Mouse (Mus musculus): ENCODE data around the gene Ksr2. TPM values are rescaled to one million over a fixed set of nuclear protein-coding genes. Genes with fewer than 3 reads are reported as not detected.

Ksr2 gene
- polyA plus RNA-seq, 1 experiment from 2014 or later = 0.11 TPM

DNA sequence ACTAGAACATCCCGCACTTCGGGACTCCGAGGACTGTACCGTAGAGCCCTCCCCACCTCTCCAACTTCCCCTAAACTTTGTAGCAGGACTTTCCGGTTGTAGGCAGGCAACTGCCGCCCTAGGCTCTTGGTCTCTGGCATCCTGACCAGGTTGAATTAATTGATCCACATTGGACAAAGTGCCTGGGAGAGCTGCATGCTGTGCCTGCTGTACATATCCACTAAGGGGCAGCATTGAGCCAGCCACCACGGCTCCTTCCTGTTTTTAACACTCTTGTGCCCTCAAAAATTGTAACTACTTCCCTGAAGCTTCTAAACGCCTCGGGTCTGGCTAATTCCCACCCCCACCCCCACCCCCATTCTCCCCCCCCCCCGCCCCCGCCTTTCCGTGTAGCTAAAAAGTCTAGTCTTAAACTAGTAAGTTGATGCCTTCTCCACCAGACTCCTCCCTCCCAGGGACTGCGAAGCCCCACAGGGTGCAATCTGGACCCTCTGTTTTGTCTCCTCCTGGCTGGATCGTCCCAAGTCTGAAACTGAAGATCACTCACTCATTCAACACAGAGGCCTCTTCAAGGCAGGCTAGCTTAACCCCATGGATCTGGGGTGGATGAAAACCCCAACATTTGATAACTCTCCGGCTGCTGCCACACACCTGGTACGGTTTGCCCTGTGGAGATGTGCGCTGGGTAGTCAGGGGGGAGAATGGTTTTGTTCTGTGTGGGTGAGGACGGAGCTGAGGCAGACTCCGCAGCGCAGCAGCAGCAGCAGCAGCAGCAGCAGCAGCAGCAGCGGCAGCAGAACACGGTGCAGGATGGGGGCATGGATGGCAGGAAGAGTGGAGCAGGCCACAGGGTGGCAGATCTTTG, 95.9 kb downstream of the Ksr2 start:
- H3K4me3 ChIP-seq (ENCODE audit: low read depth, low read length) = no peak overlapping the region

DNA sequence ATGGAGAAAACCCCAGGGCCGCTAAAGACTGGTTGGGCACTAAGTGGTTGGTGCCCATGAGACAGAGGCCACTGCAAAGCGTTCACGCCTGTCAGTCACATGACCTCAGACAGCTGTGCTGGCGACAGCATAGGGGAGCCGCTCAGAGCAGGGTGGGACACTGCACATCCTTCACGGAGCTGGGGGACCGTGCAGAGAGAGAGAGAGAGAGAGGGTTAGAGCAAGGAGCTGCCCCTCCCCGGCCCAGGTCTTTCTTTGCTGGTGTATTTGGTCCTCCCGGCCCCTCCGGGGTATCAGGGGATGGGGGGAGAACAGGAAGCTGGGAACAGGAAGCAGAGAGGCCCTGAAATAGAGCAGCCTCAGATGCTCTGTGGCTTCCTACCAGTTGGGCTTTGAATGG, 97.1 kb downstream of the Ksr2 start:
- no peaks in the 10 kb centered on the region for H3K27me3 ChIP-seq (ENCODE audit: control insufficient read depth, insufficient read depth, low read length)
- H3K36me3 ChIP-seq (ENCODE audit: control insufficient read depth, insufficient read depth, low read length) = no peaks in the 10 kb centered on the region
- H3K4me3 ChIP-seq (ENCODE audit: low read depth, low read length) = no peak overlapping the region
- H3K27ac ChIP-seq (replicated peaks; ENCODE audit: low read depth, low read length) = no peak overlapping the region
- H3K9ac ChIP-seq (ENCODE audit: low read length) = no peak overlapping the region
- ATAC-seq (ENCODE audit: insufficient number of reproducible peaks, low FRiP score, low TSS enrichment, low read depth) (no peak), DNase-seq (ENCODE audit: low spot score) (no peak)
- WGBS = 89% methylated on average over 10 of the region's 10 CpGs
- no peak overlapping the region for H3K4me2 ChIP-seq (ENCODE audit: low read depth, severe bottlenecking)
- no peaks in the 10 kb centered on the region for H3K9me3 ChIP-seq (ENCODE audit: control insufficient read depth, low read length)
- H3K4me1 ChIP-seq (ENCODE audit: control insufficient read depth, insufficient read depth, low read length) = no peaks in the 10 kb centered on the region

More for the DNA sequence above, 95.9 kb downstream of the Ksr2 start:
- Histone ChIP-seq H3K4me1 (ENCODE audit: control insufficient read depth, insufficient read depth, low read length) (no peaks in the 10 kb centered on the region), H3K4me2 (ENCODE audit: low read depth, severe bottlenecking) (peak overlapping the region; percentile 12; the same call in 1 of the 2 replicates), H3K9ac (ENCODE audit: low read length) (peak overlapping the region; percentile 22; the same call in 1 of the 2 replicates), H3K27me3 (ENCODE audit: control insufficient read depth, insufficient read depth, low read length) (no peaks in the 10 kb centered on the region), H3K9me3 (ENCODE audit: control insufficient read depth, low read length) (no peaks in the 10 kb centered on the region), H3K27ac (replicated peaks; ENCODE audit: low read depth, low read length) (no peak overlapping the region), H3K36me3 (ENCODE audit: control insufficient read depth, insufficient read depth, low read length) (no peaks in the 10 kb centered on the region)
- no peak for ATAC-seq (ENCODE audit: insufficient number of reproducible peaks, low FRiP score, low TSS enrichment, low read depth)
- peak; percentile 78 for DNase-seq (ENCODE audit: low spot score)
- WGBS = 36% methylated on average over 21 of the region's 22 CpGs

DNA sequence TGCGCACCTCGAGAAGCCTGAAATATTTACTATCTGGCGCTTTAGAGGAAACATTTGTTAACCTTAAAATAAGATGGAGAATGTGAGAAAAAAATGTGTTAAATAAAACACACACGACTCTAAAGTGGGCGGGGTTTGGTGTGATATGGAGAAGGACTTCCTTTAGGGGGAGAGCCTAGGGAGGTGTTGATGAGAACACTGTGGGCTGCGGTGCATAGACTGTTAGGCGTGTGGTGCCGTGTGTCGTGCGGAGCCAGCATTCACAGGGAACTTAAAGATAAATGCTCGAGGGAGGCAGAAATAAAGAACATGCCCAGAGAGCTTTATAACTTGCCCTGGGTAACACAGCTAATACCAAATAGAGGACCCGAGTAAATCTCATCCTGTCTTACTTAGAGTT, 101.6 kb downstream of the Ksr2 start:
- no peak for ATAC-seq (ENCODE audit: insufficient number of reproducible peaks, low FRiP score, low TSS enrichment, low read depth)
- Histone ChIP-seq H3K9ac (ENCODE audit: low read length) (no peak overlapping the region), H3K4me1 (ENCODE audit: control insufficient read depth, insufficient read depth, low read length) (no peaks in the 10 kb centered on the region), H3K27me3 (ENCODE audit: control insufficient read depth, insufficient read depth, low read length) (no peaks in the 10 kb centered on the region), H3K27ac (replicated peaks; ENCODE audit: low read depth, low read length) (no peak overlapping the region), H3K4me2 (ENCODE audit: low read depth, severe bottlenecking) (no peak overlapping the region), H3K4me3 (ENCODE audit: low read depth, low read length) (no peak overlapping the region), H3K9me3 (ENCODE audit: control insufficient read depth, low read length) (no peaks in the 10 kb centered on the region), H3K36me3 (ENCODE audit: control insufficient read depth, insufficient read depth, low read length) (no peaks in the 10 kb centered on the region)
- no peak for DNase-seq (ENCODE audit: low spot score)
- WGBS = 89% methylated on average over 12 of the region's 12 CpGs

DNA sequence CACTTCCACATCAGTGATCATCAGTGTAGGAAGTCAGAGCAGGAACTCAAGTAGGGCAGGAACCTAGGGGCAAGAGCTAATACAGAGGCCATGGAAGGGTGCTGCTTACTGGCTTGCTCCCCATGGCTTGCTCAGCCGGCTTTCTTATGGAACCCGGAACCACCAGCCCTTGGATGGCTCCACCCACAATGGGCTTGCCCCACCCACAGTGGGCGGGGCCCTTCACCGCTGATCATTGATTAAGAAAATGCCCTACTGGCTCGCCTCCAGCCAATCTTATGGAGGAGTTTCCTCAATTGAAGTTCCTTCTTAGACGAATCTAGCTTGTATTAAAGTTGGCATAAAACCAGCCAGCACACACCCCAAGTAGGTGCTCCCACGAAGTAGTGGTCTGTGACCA, 102.1 kb downstream of the Ksr2 start:
- Histone ChIP-seq H3K4me3 (ENCODE audit: low read depth, low read length) (no peak overlapping the region), H3K36me3 (ENCODE audit: control insufficient read depth, insufficient read depth, low read length) (no peaks in the 10 kb centered on the region), H3K9me3 (ENCODE audit: control insufficient read depth, low read length) (no peaks in the 10 kb centered on the region), H3K4me1 (ENCODE audit: control insufficient read depth, insufficient read depth, low read length) (no peaks in the 10 kb centered on the region), H3K27me3 (ENCODE audit: control insufficient read depth, insufficient read depth, low read length) (no peaks in the 10 kb centered on the region), H3K9ac (ENCODE audit: low read length) (no peak overlapping the region), H3K4me2 (ENCODE audit: low read depth, severe bottlenecking) (no peak overlapping the region), H3K27ac (replicated peaks; ENCODE audit: low read depth, low read length) (no peak overlapping the region)
- WGBS = 78% methylated on average over 7 of the region's 7 CpGs
- DNase-seq (ENCODE audit: low spot score) (no peak), ATAC-seq (ENCODE audit: insufficient number of reproducible peaks, low FRiP score, low TSS enrichment, low read depth) (no peak)

DNA sequence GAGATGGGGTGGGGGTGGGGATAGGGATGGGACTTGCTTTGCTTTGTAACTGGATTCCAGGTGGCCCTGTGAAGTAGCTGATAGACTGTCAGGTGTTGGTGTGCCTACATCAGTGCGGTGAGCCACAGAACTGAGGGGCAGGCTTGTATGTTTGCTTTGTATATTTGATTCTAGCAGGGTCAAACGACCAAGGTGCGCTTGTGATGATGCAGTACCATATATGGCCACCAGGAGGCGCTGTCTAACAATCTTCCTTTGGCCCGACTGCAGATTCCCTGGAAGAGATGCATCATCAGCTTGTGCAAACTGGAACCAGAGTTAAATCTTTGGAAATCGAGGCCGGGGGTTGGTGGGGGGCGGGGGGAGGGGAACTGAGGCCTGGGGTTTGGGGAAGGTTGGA, 102.8 kb downstream of the Ksr2 start:
- DNase-seq (ENCODE audit: low spot score) (peak; percentile 88), ATAC-seq (ENCODE audit: insufficient number of reproducible peaks, low FRiP score, low TSS enrichment, low read depth) (no peak)
- Histone ChIP-seq H3K9ac (ENCODE audit: low read length) (no peak overlapping the region), H3K27ac (replicated peaks; ENCODE audit: low read depth, low read length) (no peak overlapping the region), H3K4me1 (ENCODE audit: control insufficient read depth, insufficient read depth, low read length) (no peaks in the 10 kb centered on the region), H3K27me3 (ENCODE audit: control insufficient read depth, insufficient read depth, low read length) (no peaks in the 10 kb centered on the region), H3K9me3 (ENCODE audit: control insufficient read depth, low read length) (no peaks in the 10 kb centered on the region), H3K4me2 (ENCODE audit: low read depth, severe bottlenecking) (no peak overlapping the region), H3K36me3 (ENCODE audit: control insufficient read depth, insufficient read depth, low read length) (no peaks in the 10 kb centered on the region), H3K4me3 (ENCODE audit: low read depth, low read length) (no peak overlapping the region)
- 2% methylated on average over 8 of the region's 8 CpGs for WGBS

DNA sequence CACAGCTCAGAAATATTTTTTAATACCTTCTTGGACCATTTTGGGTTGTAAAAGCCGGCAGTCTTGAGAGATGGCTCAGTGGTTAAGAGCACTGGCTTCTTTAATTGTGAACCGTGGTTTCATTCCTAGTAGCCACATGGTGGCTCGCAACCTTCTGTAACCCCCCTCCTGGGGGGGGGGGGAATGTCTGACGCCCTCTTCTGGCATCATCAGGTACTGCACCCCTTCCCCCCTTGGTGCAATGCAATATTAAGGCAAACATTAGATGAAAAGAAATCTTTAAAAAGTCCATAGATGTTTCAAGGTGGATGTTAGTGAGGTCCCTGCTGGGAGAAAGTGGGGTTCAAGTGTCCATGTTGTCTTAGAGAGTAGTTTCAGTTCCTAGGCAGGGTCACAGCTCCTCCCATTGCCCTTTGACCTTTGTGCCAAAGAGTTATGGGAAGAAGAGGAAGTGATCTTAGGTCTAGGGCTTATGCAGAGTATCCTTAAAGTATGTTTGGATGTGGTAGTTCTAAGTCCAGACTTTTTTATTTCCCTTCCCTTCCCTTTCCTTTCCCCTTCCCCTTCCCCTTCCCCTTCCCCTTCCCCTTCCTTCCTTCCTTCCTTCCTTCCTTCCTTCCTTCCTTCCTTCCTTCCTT, 106.2 kb downstream of the Ksr2 start:
- H3K9me3 ChIP-seq (ENCODE audit: control insufficient read depth, low read length) = no peaks in the 10 kb centered on the region
- ATAC-seq (ENCODE audit: insufficient number of reproducible peaks, low FRiP score, low TSS enrichment, low read depth) (no peak), DNase-seq (ENCODE audit: low spot score) (no peak)
- no peaks in the 10 kb centered on the region for H3K4me1 ChIP-seq (ENCODE audit: control insufficient read depth, insufficient read depth, low read length)
- no peak overlapping the region for H3K9ac ChIP-seq (ENCODE audit: low read length)
- H3K27me3 ChIP-seq (ENCODE audit: control insufficient read depth, insufficient read depth, low read length) = no peaks in the 10 kb centered on the region
- H3K36me3 ChIP-seq (ENCODE audit: control insufficient read depth, insufficient read depth, low read length) = no peaks in the 10 kb centered on the region
- 43% methylated on average over 4 of the region's 4 CpGs for WGBS
- H3K27ac ChIP-seq (replicated peaks; ENCODE audit: low read depth, low read length) = no peak overlapping the region
- no peak overlapping the region for H3K4me2 ChIP-seq (ENCODE audit: low read depth, severe bottlenecking)
- no peak overlapping the region for H3K4me3 ChIP-seq (ENCODE audit: low read depth, low read length)

DNA sequence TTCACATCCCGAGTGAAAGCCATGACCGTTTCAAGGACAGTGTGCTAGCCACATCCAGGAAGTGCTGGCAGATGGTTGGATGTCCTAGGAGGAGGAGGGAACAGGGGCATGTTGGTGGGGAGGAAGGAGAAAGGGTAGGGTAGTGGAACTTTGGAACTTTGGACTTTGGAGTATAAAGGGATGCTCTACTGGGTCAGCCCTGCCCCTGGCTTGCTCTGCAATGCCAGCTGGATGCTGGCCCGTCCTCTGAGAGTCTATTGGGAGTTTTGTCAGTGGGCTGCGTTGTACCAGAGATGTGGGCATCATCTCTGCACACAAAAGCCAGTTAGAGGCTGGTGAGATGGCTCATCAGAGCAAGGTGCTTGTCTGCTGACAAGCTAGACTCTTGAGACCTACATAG, 107.4 kb downstream of the Ksr2 start:
- no peak overlapping the region for H3K4me2 ChIP-seq (ENCODE audit: low read depth, severe bottlenecking)
- no peaks in the 10 kb centered on the region for H3K9me3 ChIP-seq (ENCODE audit: control insufficient read depth, low read length)
- H3K27me3 ChIP-seq (ENCODE audit: control insufficient read depth, insufficient read depth, low read length) = no peaks in the 10 kb centered on the region
- H3K4me1 ChIP-seq (ENCODE audit: control insufficient read depth, insufficient read depth, low read length) = no peaks in the 10 kb centered on the region
- H3K9ac ChIP-seq (ENCODE audit: low read length) = no peak overlapping the region
- DNase-seq (ENCODE audit: low spot score) (no peak), ATAC-seq (ENCODE audit: insufficient number of reproducible peaks, low FRiP score, low TSS enrichment, low read depth) (no peak)
- H3K27ac ChIP-seq (replicated peaks; ENCODE audit: low read depth, low read length) = no peak overlapping the region
- no peaks in the 10 kb centered on the region for H3K36me3 ChIP-seq (ENCODE audit: control insufficient read depth, insufficient read depth, low read length)
- no peak overlapping the region for H3K4me3 ChIP-seq (ENCODE audit: low read depth, low read length)
- WGBS = 78% methylated on average over 4 of the region's 4 CpGs

DNA sequence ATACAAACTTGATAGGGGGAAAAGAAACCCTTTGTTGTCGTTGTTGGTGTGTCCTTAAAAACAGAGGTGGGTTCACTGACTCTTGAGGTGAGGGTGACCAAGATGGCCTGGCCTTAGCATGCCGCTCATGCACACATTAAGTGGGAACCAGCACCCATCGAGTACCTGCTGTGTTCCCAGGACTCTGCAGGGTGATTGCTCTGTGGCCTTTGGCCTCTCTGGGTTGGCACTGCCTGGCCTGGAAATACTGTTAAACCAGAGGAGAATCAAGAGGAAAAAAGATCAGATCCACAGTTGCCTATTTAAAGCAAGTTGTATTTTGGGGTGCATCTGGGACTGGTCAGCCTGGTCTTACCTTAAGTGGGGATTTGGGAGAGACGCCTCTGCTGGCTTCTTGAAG, 107.9 kb downstream of the Ksr2 start:
- WGBS = 88% methylated on average over 4 of the region's 4 CpGs
- no peak for ATAC-seq (ENCODE audit: insufficient number of reproducible peaks, low FRiP score, low TSS enrichment, low read depth)
- no peak overlapping the region for H3K27ac ChIP-seq (replicated peaks; ENCODE audit: low read depth, low read length)

More for the DNA sequence above, 107.9 kb downstream of the Ksr2 start:
- no peaks in the 10 kb centered on the region for H3K4me1 ChIP-seq (ENCODE audit: control insufficient read depth, insufficient read depth, low read length)
- DNase-seq (ENCODE audit: low spot score) = no peak
- no peak overlapping the region for H3K4me3 ChIP-seq (ENCODE audit: low read depth, low read length)
- no peak overlapping the region for H3K9ac ChIP-seq (ENCODE audit: low read length)
- H3K9me3 ChIP-seq (ENCODE audit: control insufficient read depth, low read length) = no peaks in the 10 kb centered on the region
- no peak overlapping the region for H3K4me2 ChIP-seq (ENCODE audit: low read depth, severe bottlenecking)
- H3K27me3 ChIP-seq (ENCODE audit: control insufficient read depth, insufficient read depth, low read length) = no peaks in the 10 kb centered on the region
- H3K36me3 ChIP-seq (ENCODE audit: control insufficient read depth, insufficient read depth, low read length) = no peaks in the 10 kb centered on the region

All from limb, embryonic 11.5 days (tissue).